Mouse (Mus musculus) embryonic fibroblast, embryonic 13.5 days (primary cell): ENCODE data around the gene Cacna1b.

ENCODE experiments used
- CTCF ChIP-seq: IDR thresholded peaks from 2 replicates; pipeline ENCODE4 v1.5.1; 2011; ENCODE audit warnings: mild to moderate bottlenecking, control low read depth, low read length, moderate library complexity, borderline replicate concordance; ENCODE audit not compliant: insufficient read depth
- POLR2A ChIP-seq: IDR thresholded peaks from 2 replicates; pipeline ENCODE4 v1.6.1; 2011; ENCODE audit warnings: low read depth, mild to moderate bottlenecking, control low read depth, low read length, moderate library complexity

DNA sequence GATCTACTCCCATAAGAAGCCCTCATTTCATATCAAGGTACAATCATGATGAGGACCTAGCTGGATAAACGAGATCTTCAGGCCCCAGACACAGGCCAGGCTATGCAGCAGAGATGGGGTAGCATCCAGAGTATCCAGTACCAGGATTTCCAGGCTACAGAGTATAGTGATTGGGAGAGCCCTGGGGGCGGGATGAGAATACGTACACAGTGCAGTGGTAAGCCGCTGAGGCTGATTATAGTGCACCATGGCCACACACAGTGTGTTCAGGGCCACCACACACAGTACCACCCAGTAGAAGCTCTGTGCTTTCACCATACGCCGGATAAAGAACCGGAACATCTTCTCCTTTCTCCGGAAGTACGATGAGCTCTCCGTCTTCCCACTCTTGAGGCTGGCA is 57.0 kb downstream of the Cacna1b start:
- TF ChIP-seq POLR2A (no peak), CTCF (no peak)
